Mouse (Mus musculus) forebrain, embryonic 12.5 days (tissue): ENCODE measurements at regions not wholly inside any gene's neighbourhood (a gene's known extent, or its start where the extent isn't known, plus 50 kb on each side); places are given as distances from the start of the nearest gene placed in this dataset.

Experiments used
- ATAC-seq: fragments of 200-750 bp; cut with Nextera tagmentation; 2 replicates; pipeline ENCODE4 v1.8.0; 2017; ENCODE audit warnings: moderate TSS enrichment; ENCODE audit not compliant: low FRiP score
- H3K27ac ChIP-seq: fragments of 300-500 bp; sonication (generic); 2 replicates; pipeline ENCODE4 v1.5.1; 2016; ENCODE audit warnings: mild to moderate bottlenecking
- H3K27me3 ChIP-seq: fragments of 300-500 bp; sonication (generic); 2 replicates; pipeline ENCODE4 v1.6.1; 2016; ENCODE audit warnings: mild to moderate bottlenecking
- H3K36me3 ChIP-seq: fragments of 300-500 bp; sonication (generic); replicated peaks from 2 replicates; pipeline ENCODE4 v1.6.1; 2016; ENCODE audit warnings: mild to moderate bottlenecking
- H3K4me1 ChIP-seq: fragments of 300-500 bp; sonication (generic); 2 replicates; pipeline ENCODE4 v1.6.1; 2016
- H3K4me2 ChIP-seq: fragments of 300-500 bp; sonication (generic); 2 replicates; pipeline ENCODE4 v1.6.1; 2016; ENCODE audit warnings: mild to moderate bottlenecking, moderate library complexity
- H3K4me3 ChIP-seq: fragments of 300-500 bp; sonication (generic); replicated peaks from 2 replicates; pipeline ENCODE4 v1.5.1; 2016; ENCODE audit warnings: mild to moderate bottlenecking
- H3K9ac ChIP-seq: fragments of 300-500 bp; sonication (generic); 2 replicates; pipeline ENCODE4 v1.6.1; 2016; ENCODE audit warnings: mild to moderate bottlenecking
- H3K9me3 ChIP-seq: fragments of 300-500 bp; sonication (generic); 2 replicates; pipeline ENCODE4 v1.6.1; 2016
- WGBS: fragments of 180-500 bp; shearing (Covaris S2); methylation state at CpG from one replicate; pipeline ENCODE4 v1.1.7; 2016; 5-methylcytosine and 5-hydroxymethylcytosine counted together

DNA sequence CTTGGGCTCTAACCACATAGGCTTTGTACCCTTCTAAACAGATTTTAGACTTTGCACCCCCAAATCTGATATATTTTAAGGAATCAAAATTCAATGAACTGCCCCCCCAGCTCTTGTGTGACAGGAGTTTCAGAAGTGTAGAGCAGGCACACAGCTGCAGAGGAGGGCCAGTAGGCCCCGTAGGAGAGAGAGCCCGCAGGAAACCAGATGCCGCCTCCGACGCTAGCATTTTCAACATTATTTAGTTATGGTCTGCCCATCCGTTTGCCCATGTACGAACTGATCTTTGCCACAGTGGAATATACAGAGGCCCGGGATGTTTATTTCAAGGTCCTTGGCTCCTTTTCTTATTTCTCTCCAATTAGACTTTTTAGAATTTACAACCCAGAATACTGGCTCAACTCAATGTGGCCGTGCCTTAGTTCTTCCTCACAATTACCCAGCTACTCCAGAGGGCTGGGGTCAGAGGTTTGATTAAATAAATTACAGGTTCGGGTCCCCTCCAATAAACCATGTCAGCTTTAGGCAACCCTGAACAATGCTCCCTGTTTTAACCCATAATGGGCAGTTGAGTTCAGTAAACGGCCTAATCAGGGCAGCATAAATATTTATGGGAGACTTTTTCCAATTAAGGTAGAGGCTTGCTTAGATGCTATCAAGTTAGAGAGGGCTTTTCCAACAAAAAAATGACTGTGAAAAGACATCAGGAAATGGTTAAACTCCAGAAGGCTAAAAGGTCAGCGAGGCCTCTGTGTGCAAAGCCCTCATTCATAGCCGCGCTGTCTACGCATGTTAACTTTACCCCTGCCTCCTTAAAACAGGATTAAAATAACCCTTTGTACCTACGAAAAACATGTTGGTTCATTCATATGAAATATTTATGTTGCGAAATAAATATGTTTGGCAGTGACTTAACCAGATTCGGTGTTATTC, 308.2 kb upstream of the Prickle1 start:
- Histone ChIP-seq H3K4me3 (no peak overlapping the region), H3K27ac (no peak overlapping the region), H3K4me2 (no peak overlapping the region), H3K9me3 (no peaks in the 10 kb centered on the region), H3K27me3 (0 out of 2 replicates have a peak, but pooled peaks cover 3% of the 10 kb centered on the region), H3K4me1 (peaks cover 6% of the 10 kb centered on the region; the same call in 1 of the 2 replicates), H3K9ac (no peak overlapping the region), H3K36me3 (no peaks in the 10 kb centered on the region)
- ATAC-seq: no peak
- whole genome bisulfite sequencing: 45% methylated on average over 18 of the region's 18 CpGs

- no peak for ATAC-seq
- Histone ChIP-seq H3K4me2 (no peak overlapping the region), H3K27me3 (no peaks in the 10 kb centered on the region), H3K4me1 (peaks cover 4% of the 10 kb centered on the region; the same call in 1 of the 2 replicates), H3K36me3 (no peaks in the 10 kb centered on the region), H3K4me3 (no peak overlapping the region), H3K9me3 (no peaks in the 10 kb centered on the region), H3K27ac (no peak overlapping the region), H3K9ac (no peak overlapping the region)
- 88% methylated on average over 8 of the region's 8 CpGs for WGBS
Measured at GRCm38 (mm10) chr15:93882826-93883225, 287.1 kb upstream of the Prickle1 start.

DNA sequence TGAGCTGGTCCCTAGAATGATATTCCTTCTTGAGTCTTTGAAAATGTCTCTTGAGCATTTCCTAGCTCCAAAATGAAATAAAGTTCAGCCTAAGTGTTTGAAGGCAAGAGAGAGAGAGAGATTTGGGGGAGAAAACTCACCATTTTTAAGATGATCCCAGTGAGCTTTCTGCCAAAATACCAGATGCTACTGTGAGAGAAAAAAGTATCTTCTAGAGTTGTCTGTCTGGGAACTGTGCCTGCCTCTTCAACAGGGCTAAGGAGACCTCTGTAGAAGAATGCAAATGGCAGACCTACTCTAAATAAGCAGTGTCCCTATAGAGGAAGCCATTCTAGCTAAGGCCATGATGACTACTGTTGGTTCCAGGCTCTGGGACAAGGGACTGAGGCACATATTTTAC, 285.6 kb upstream of the Prickle1 start:
- no peak for ATAC-seq
- Histone ChIP-seq H3K4me2 (no peak overlapping the region), H3K4me1 (peaks cover 4% of the 10 kb centered on the region; the same call in 1 of the 2 replicates), H3K27ac (no peak overlapping the region), H3K36me3 (no peaks in the 10 kb centered on the region), H3K9me3 (no peaks in the 10 kb centered on the region), H3K4me3 (no peak overlapping the region), H3K27me3 (no peaks in the 10 kb centered on the region), H3K9ac (no peak overlapping the region)

GRCm38 (mm10) chr15:93880302-93880701, 284.6 kb upstream of the Prickle1 start:
- no peaks in the 10 kb centered on the region for H3K36me3 ChIP-seq
- 84% methylated on average over 8 of the region's 8 CpGs for WGBS
- no peaks in the 10 kb centered on the region for H3K27me3 ChIP-seq
- no peak overlapping the region for H3K4me2 ChIP-seq
- H3K9me3 ChIP-seq: no peaks in the 10 kb centered on the region
- H3K4me3 ChIP-seq: no peak overlapping the region
- no peak overlapping the region for H3K27ac ChIP-seq
- H3K4me1 ChIP-seq: peaks cover 4% of the 10 kb centered on the region; the same call in 1 of the 2 replicates
- H3K9ac ChIP-seq: no peak overlapping the region
- ATAC-seq: no peak

GRCm38 (mm10) chr15:93879006-93879405, 283.3 kb upstream of the Prickle1 start:
- no peak overlapping the region for H3K9ac ChIP-seq
- H3K4me3 ChIP-seq: no peak overlapping the region
- H3K4me1 ChIP-seq: peaks cover 4% of the 10 kb centered on the region; the same call in 1 of the 2 replicates
- ATAC-seq: no peak
- WGBS: 84% methylated on average over 3 of the region's 3 CpGs
- no peaks in the 10 kb centered on the region for H3K36me3 ChIP-seq
- no peaks in the 10 kb centered on the region for H3K9me3 ChIP-seq
- H3K27ac ChIP-seq: no peak overlapping the region
- no peak overlapping the region for H3K4me2 ChIP-seq
- H3K27me3 ChIP-seq: no peaks in the 10 kb centered on the region

GRCm38 (mm10) chr15:93876335-93876734, 280.6 kb upstream of the Prickle1 start:
- H3K27ac ChIP-seq: no peak overlapping the region
- H3K9ac ChIP-seq: no peak overlapping the region
- no peak overlapping the region for H3K4me2 ChIP-seq
- no peak for ATAC-seq
- H3K4me3 ChIP-seq: no peak overlapping the region
- H3K27me3 ChIP-seq: no peaks in the 10 kb centered on the region
- H3K4me1 ChIP-seq: peaks cover 4% of the 10 kb centered on the region; the same call in 1 of the 2 replicates
- 91% methylated on average over 10 of the region's 10 CpGs for WGBS
- no peaks in the 10 kb centered on the region for H3K9me3 ChIP-seq
- H3K36me3 ChIP-seq: no peaks in the 10 kb centered on the region

GRCm38 (mm10) chr15:93875685-93876084, 280.0 kb upstream of the Prickle1 start:
- H3K27me3 ChIP-seq: no peaks in the 10 kb centered on the region
- ATAC-seq: no peak
- no peaks in the 10 kb centered on the region for H3K36me3 ChIP-seq
- H3K4me2 ChIP-seq: no peak overlapping the region
- H3K9me3 ChIP-seq: no peaks in the 10 kb centered on the region
- H3K9ac ChIP-seq: no peak overlapping the region
- WGBS: 100% methylated on average over 1 of the region's 1 CpGs
- no peak overlapping the region for H3K27ac ChIP-seq
- H3K4me3 ChIP-seq: no peak overlapping the region
- peaks cover 4% of the 10 kb centered on the region; the same call in 1 of the 2 replicates for H3K4me1 ChIP-seq

- Histone ChIP-seq H3K4me1 (no peaks in the 10 kb centered on the region), H3K4me3 (no peak overlapping the region), H3K4me2 (no peak overlapping the region), H3K27me3 (no peaks in the 10 kb centered on the region), H3K9ac (no peak overlapping the region), H3K9me3 (no peaks in the 10 kb centered on the region), H3K27ac (no peak overlapping the region), H3K36me3 (no peaks in the 10 kb centered on the region)
- WGBS: 84% methylated on average over 6 of the region's 6 CpGs
- no peak for ATAC-seq
Measured at GRCm38 (mm10) chr15:93874206-93874605, 278.5 kb upstream of the Prickle1 start.

DNA sequence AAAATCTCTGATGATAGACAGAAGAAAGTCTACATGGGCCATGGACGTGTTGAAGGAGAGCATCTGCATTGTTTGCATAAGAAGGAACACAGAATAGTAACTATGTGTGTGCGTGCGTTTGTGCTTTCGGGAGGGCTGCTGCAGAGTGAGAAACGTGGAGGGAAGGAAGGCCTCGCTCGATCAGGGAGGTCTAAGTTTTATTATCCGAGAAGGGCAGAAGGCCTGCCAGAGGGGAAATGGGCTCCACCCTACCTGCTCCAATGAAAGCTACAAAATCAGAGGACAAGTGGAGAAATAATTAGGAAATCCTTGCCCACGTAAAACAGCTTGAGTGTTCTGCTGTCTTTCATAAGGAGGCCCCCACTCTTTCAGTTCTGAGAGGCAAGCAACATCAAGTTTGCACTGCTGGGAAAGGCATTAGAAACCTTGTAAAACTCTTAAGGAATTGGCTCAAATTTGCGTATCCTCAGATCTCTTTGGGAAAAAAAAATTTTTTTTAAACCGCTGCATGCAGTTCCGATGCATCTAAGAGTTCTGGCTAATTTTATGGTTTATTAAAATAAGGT, 261.7 kb upstream of the Prickle1 start:
- H3K4me2 ChIP-seq: no peak overlapping the region
- H3K9me3 ChIP-seq: no peaks in the 10 kb centered on the region
- H3K36me3 ChIP-seq: no peaks in the 10 kb centered on the region
- no peak overlapping the region for H3K9ac ChIP-seq
- WGBS: 88% methylated on average over 12 of the region's 12 CpGs
- no peak for ATAC-seq
- H3K27me3 ChIP-seq: no peaks in the 10 kb centered on the region
- no peak overlapping the region for H3K27ac ChIP-seq
- no peak overlapping the region for H3K4me3 ChIP-seq
- H3K4me1 ChIP-seq: no peaks in the 10 kb centered on the region

- 97% methylated on average over 3 of the region's 3 CpGs for WGBS
- H3K27me3 ChIP-seq: no peaks in the 10 kb centered on the region
- H3K4me3 ChIP-seq: no peak overlapping the region
- H3K9me3 ChIP-seq: no peaks in the 10 kb centered on the region
- H3K36me3 ChIP-seq: no peaks in the 10 kb centered on the region
- no peak for ATAC-seq
- no peak overlapping the region for H3K27ac ChIP-seq
- no peak overlapping the region for H3K4me2 ChIP-seq
- H3K9ac ChIP-seq: no peak overlapping the region
- H3K4me1 ChIP-seq: no peaks in the 10 kb centered on the region
Measured at GRCm38 (mm10) chr15:93853221-93853620, 257.5 kb upstream of the Prickle1 start.

DNA sequence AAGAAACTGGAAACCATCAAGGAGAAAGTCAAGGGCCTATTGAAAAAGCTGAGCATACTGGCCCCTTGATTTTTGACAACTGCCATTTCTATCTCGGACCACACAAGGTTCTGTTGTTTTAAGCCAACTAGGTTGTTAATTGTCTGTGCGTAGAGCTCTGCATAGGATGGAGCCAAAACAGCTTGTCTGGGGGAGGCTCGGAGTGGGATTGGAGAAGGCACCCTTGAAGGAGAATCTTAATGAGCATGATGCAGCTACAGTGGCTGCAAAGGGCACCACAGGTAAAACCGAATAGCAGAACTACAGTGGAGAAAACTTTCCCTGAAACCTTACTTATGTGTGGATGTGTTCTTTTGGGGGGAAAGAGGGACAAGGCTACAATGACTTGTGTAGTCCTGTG, 256.4 kb upstream of the Prickle1 start:
- Histone ChIP-seq H3K9ac (no peak overlapping the region), H3K36me3 (no peaks in the 10 kb centered on the region), H3K4me3 (no peak overlapping the region), H3K4me1 (no peaks in the 10 kb centered on the region), H3K9me3 (no peaks in the 10 kb centered on the region), H3K4me2 (no peak overlapping the region), H3K27ac (no peak overlapping the region), H3K27me3 (no peaks in the 10 kb centered on the region)
- ATAC-seq: no peak
- 92% methylated on average over 4 of the region's 4 CpGs for WGBS

- Histone ChIP-seq H3K4me2 (no peak overlapping the region), H3K9ac (no peak overlapping the region), H3K4me3 (no peak overlapping the region), H3K9me3 (no peaks in the 10 kb centered on the region), H3K36me3 (no peaks in the 10 kb centered on the region), H3K4me1 (no peaks in the 10 kb centered on the region), H3K27ac (no peak overlapping the region), H3K27me3 (no peaks in the 10 kb centered on the region)
- 84% methylated on average over 6 of the region's 6 CpGs for WGBS
- no peak for ATAC-seq
Measured at GRCm38 (mm10) chr15:93850388-93850787, 254.7 kb upstream of the Prickle1 start.

DNA sequence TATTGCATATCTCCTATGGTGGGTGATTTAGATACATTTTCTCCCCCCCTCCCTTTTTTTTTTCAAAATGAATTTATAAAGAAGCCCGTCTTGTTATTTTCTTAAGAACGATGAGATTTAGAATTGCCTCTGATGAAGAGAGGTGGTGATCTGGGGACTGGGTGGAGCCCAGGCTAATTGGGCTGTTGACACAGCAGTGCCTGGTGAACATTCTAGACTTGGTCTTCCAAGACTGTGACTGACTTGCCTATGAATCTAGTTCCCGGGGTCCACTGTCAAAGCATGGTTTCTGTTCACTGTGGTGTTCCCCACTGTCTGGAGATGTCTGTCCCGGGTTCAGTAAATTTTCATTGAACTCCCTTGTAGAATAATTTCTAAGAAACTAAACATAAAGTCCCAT, 253.1 kb upstream of the Prickle1 start:
- Histone ChIP-seq H3K36me3 (no peaks in the 10 kb centered on the region), H3K4me2 (no peak overlapping the region), H3K27me3 (no peaks in the 10 kb centered on the region), H3K4me1 (no peaks in the 10 kb centered on the region), H3K4me3 (no peak overlapping the region), H3K9me3 (no peaks in the 10 kb centered on the region), H3K9ac (no peak overlapping the region), H3K27ac (no peak overlapping the region)
- 94% methylated on average over 4 of the region's 4 CpGs for WGBS
- no peak for ATAC-seq
